Mouse (Mus musculus): ENCODE measurements around the gene Try10. TPM values are rescaled to one million over a fixed set of nuclear protein-coding genes. Genes with fewer than 3 reads are reported as not detected.
"Not testable (repeated sequence)": the region's sequence is repeated elsewhere in the genome, so short reads cannot be mapped to it uniquely, and the experiment has no call there.

Gene Try10
- 100 to 1,000 TPM in 1 of 2 experiments, not detected in 1; 268 TPM for total RNA-seq (2021)
- long read RNA-seq, experiment 1, result 0 reads
- long read RNA-seq, experiment 2, transcript Try10-201 (5 exons, 860 nt), result major isoform, 56 of 62 reads
- long read RNA-seq, experiment 2, partial matches to known transcripts, result 1 of 62 reads
- long read RNA-seq, experiment 2, other reads (novel, unspliced or antisense), result 5 of 62 reads

DNA sequence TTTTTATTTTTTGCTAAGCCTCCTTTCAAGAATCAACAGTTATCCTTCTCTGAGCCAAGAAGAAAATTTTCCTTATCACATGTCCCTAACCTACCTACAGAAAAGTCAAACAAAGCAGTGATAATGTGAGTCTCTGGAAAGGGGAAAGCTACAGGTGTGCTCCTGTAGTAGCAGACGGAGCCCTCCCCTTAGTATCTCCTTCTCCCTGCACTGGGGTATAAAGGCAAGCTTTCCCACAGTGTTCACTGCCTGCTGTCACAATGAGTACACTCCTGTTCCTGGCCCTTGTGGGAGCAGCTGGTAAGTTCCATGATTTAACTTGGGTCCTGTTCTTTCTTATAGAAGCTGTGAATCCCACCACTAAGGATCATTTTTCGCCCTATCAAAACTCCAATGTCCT is at the start of gene Try10:
TSS of gene Try10 (plus strand) at position 174 of the 400 bp plus-strand sequence.
- no peak for DNase-seq (ENCODE audit: low spot score in 2 of 2)

- DNase-seq (ENCODE audit: low spot score in 2 of 2), result not testable (repeated sequence)
These were observed 37.2 kb upstream of the Try10 start, which contains the start of gene Try5 for GRCm38 (mm10) chr6:41316741-41317140. Gene Try5, minus strand, starts transcription at chr6:41316841.

DNA sequence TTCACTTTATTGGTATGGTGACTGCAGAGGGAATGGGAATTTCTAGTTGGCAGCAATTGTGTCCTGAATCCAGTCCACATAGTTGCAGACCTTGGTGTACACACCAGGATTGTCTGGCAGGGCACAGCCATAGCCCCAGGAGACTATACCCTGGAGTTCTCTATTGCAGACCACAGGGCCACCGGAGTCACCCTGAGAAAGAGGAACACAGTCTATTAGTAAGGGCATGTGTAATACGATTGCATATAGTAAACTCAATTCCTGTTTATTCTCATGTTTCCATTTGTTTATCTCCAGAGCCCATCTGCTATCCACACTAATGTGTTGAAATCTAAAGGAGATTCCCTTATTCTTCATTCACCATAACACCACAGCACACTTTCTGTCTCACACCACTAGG is 19.9 kb downstream of the Try10 start:
- DNase-seq (ENCODE audit: low spot score in 2 of 2), result not testable (repeated sequence)

- DNase-seq (ENCODE audit: low spot score in 2 of 2), result not testable (repeated sequence)
These were observed 23.7 kb downstream of the Try10 start, which contains the start of gene Prss3 for GRCm38 (mm10) chr6:41377578-41377977. Gene Prss3, minus strand, starts transcription at chr6:41377678.

- no peak for DNase-seq (ENCODE audit: low spot score in 2 of 2)
These were observed 32.9 kb downstream of the Try10 start for GRCm38 (mm10) chr6:41386781-41387180.

DNA sequence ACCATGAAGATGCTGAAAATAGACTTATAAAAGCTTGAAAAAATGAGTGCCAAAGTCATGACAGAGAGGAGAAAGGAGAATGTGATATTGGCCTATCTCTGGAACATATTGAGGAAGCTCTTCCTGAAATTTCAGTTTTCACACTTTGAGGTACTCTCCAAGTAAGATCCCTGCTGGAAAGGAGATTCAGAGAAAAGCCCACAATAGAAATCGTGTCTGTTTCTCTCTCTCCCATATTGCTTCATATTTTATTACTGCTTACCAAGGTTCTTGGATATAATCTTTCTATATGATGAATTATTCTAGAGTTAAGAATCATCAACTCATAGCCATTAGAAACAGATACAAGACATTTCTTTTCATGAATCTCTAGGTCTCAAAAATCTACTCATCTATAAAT is 37.7 kb downstream of the Try10 start:
- DNase-seq (ENCODE audit: low spot score in 2 of 2), result not testable (repeated sequence)

- not testable (repeated sequence) for DNase-seq (ENCODE audit: low spot score in 2 of 2)
These were observed 38.2 kb downstream of the Try10 start, which contains the start of gene Gm5771 for GRCm38 (mm10) chr6:41392056-41392455. Gene Gm5771, plus strand, starts transcription at chr6:41392356.

Other genes starting within 250 kb of the Try10 start
- gene Try4, start 51.8 kb upstream of the Try10 start, total RNA-seq (2021), result 100 to 1,000 TPM in 1 of 2 experiments, not detected in 1; 442 TPM
- gene Try5, start 37.3 kb upstream of the Try10 start, total RNA-seq (2021), result 100 to 1,000 TPM in 1 of 2 experiments, not detected in 1; 769 TPM
- gene Prss3, start 23.6 kb downstream of the Try10 start, total RNA-seq (2021), result 100 to 1,000 TPM in 1 of 2 experiments, not detected in 1; 365 TPM
- gene Gm5771, start 38.3 kb downstream of the Try10 start, total RNA-seq (2021), result 100 to 1,000 TPM in 1 of 2 experiments, not detected in 1; 290 TPM
- 100 to 1,000 TPM in 1 of 2 experiments, not detected in 1; 329 TPM for gene Gm10334, start 92.0 kb downstream of the Try10 start, total RNA-seq (2021)
- gene Prss1, start 104.8 kb downstream of the Try10 start, total RNA-seq (2021), result 100 to 1,000 TPM in 1 of 2 experiments, not detected in 1; 571 TPM
- 100 to 1,000 TPM in 1 of 2 experiments, not detected in 1; 892 TPM for gene Prss2, start 167.7 kb downstream of the Try10 start, total RNA-seq (2021)

Measured in adrenal gland, postnatal 4 days (tissue).